Mouse (Mus musculus) embryonic facial prominence, embryonic 11.5 days (tissue): ENCODE measurements around the gene Dennd6b. TPM values are rescaled to one million over a fixed set of nuclear protein-coding genes. Genes with fewer than 3 reads are reported as not detected.
A peak's percentile ranks its signal among the peaks of the same experiment; 100 is the strongest.

ENCODE experiments used
- ATAC-seq: fragments of 200-750 bp; cut with Nextera tagmentation; replicated peaks from 2 replicates; pipeline ENCODE4 v1.8.0; 2017; ENCODE audit warnings: low read depth; ENCODE audit not compliant: insufficient number of reproducible peaks, low FRiP score, low TSS enrichment
- DNase-seq: peaks from one replicate; pipeline ENCODE4 v3.0.0-alpha.2; 2015; ENCODE audit warnings: low spot score
- H3K27ac ChIP-seq: fragments of 300-500 bp; sonication (generic); replicated peaks from 2 replicates; pipeline ENCODE4 v1.5.1; 2014; ENCODE audit warnings: mild to moderate bottlenecking, low read depth, low read length, control low read depth
- H3K27me3 ChIP-seq: fragments of 300-500 bp; sonication (generic); 2 replicates; pipeline ENCODE4 v1.6.1; 2014; ENCODE audit warnings: mild to moderate bottlenecking, low read length, moderate library complexity, mixed read lengths; ENCODE audit not compliant: control insufficient read depth, insufficient read depth
- H3K36me3 ChIP-seq: fragments of 300-500 bp; sonication (generic); replicated peaks from 2 replicates; pipeline ENCODE4 v1.6.1; 2014; ENCODE audit warnings: low read depth, mild to moderate bottlenecking, low read length, moderate library complexity, mixed read lengths; ENCODE audit not compliant: control insufficient read depth, insufficient read depth
- H3K4me1 ChIP-seq: fragments of 300-500 bp; sonication (generic); 2 replicates; pipeline ENCODE4 v1.6.1; 2014; ENCODE audit warnings: low read length, mixed read lengths; ENCODE audit not compliant: control insufficient read depth, insufficient read depth
- H3K4me2 ChIP-seq: fragments of 300-500 bp; sonication (generic); 2 replicates; pipeline ENCODE4 v1.6.1; 2014; ENCODE audit warnings: low read depth, mild to moderate bottlenecking, control low read depth, low read length, moderate library complexity
- H3K4me3 ChIP-seq: fragments of 300-500 bp; sonication (generic); 2 replicates; pipeline ENCODE4 v1.5.1; 2014; ENCODE audit warnings: low read depth, low read length, control low read depth
- H3K9ac ChIP-seq: fragments of 300-500 bp; sonication (generic); replicated peaks from 2 replicates; pipeline ENCODE4 v1.6.1; 2014; ENCODE audit warnings: mild to moderate bottlenecking, control low read depth, low read length
- H3K9me3 ChIP-seq: fragments of 300-500 bp; sonication (generic); replicated peaks from 2 replicates; pipeline ENCODE4 v1.6.1; 2016; ENCODE audit warnings: mild to moderate bottlenecking, low read length, inconsistent platforms, mixed read lengths; ENCODE audit not compliant: control insufficient read depth
- WGBS: fragments of 180-500 bp; shearing (Covaris S2); extraction: QIAGEN DNeasy Blood & Tissue Kit; methylation state at CpG from one replicate; pipeline ENCODE4 v1.1.7; 2014; 5-methylcytosine and 5-hydroxymethylcytosine counted together
- polyA plus RNA-seq: library from polyadenylated mRNA; unstranded; fragments of >200 nt; fragmentation: Nextera tagmentation; extraction: Ambion mirVana; gene quantifications from 2 replicates; pipeline ENCODE4 v1.2.1, GENCODE M21; 2014

Gene Dennd6b
- polyA plus RNA-seq, 1 experiment from 2014 or later, result 14.9 TPM

- H3K4me1 ChIP-seq, result no peaks in the 10 kb centered on the region
- peak overlapping the region; percentile 70 for H3K4me2 ChIP-seq
- H3K36me3 ChIP-seq, result no peaks in the 10 kb centered on the region
- ATAC-seq (peak; percentile 35), DNase-seq (peak; percentile 78)
- no peaks in the 10 kb centered on the region for H3K9me3 ChIP-seq
- no peaks in the 10 kb centered on the region for H3K27me3 ChIP-seq
- peak overlapping the region; percentile 76 for H3K4me3 ChIP-seq
- H3K9ac ChIP-seq, result peak overlapping the region; percentile 97
- 20% methylated on average over 6 of the region's 6 CpGs for WGBS
- peak overlapping the region; percentile 97 for H3K27ac ChIP-seq
These were observed 1.0 kb downstream of the Dennd6b start for GRCm38 (mm10) chr15:89195261-89195681.

DNA sequence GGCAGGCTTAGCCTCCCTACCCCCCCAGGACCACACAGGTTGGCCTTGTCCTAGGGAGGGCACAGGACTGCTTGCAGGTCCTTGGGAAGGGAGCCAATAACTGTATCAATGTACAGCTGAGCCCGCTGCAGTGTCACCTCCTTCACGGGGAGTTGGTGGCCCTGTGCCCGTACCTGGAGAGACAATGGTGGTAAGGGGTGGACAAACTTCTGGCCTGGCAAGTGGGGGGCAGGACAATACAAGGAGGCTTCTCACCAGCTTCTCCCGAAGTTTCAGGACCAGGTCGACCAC is 11.4 kb downstream of the Dennd6b start:
- no peaks in the 10 kb centered on the region for H3K4me1 ChIP-seq
- no peak overlapping the region for H3K27ac ChIP-seq
- no peaks in the 10 kb centered on the region for H3K9me3 ChIP-seq
- DNase-seq, result no peak
- H3K4me3 ChIP-seq, result no peak overlapping the region
- ATAC-seq, result no peak
- H3K4me2 ChIP-seq, result no peak overlapping the region
- no peaks in the 10 kb centered on the region for H3K27me3 ChIP-seq
- WGBS, result 86% methylated on average over 5 of the region's 5 CpGs
- H3K9ac ChIP-seq, result no peak overlapping the region
- no peaks in the 10 kb centered on the region; the same call in 1 of the 2 replicates for H3K36me3 ChIP-seq

DNA sequence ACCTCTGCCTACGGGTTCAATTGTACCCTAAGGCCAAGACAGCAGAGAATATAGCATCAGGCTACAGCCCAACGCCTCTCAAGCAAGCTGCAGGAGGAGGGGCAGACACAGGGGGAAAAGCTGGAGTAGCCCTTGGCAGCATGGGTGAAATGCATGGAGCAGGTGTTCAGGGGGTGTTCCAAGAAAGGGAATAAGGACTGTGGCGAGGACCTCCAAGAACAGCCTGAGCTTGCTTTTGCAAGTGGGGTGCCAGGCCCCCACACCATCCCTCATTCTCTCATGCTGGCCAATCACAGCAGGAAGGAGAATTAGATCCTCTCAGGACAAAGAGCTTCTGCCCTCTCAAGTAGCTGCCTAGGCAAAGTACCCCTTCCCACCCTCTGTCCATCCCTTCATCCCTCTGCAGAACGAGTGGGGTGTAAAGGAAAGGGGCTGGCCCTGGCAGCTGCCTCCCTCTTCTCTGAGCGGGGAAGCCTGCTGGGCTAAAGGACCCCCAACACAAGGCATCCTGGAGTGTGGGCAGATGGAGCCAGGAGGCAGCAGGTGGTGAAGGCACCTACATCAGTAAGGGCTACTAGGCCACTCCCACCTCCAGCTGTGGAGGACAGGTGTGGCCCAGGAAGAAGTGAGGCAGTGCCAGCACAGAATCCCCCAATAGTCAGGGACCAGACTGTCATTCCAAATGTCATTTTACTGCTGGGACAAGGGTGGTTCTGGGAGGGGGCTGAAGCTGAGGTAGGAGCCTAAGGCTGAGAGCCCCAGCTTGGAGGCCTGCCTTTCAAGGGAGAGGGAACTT is 12.0 kb downstream of the Dennd6b start:
- Histone ChIP-seq H3K27me3 (no peaks in the 10 kb centered on the region), H3K4me3 (no peak overlapping the region), H3K4me2 (no peak overlapping the region), H3K9ac (no peak overlapping the region), H3K4me1 (no peaks in the 10 kb centered on the region), H3K9me3 (no peaks in the 10 kb centered on the region), H3K27ac (no peak overlapping the region), H3K36me3 (no peaks in the 10 kb centered on the region; the same call in 1 of the 2 replicates)
- DNase-seq (no peak), ATAC-seq (no peak)
- 50% methylated on average over 5 of the region's 5 CpGs for WGBS

- Histone ChIP-seq H3K27me3 (no peaks in the 10 kb centered on the region), H3K4me2 (no peak overlapping the region), H3K27ac (no peak overlapping the region), H3K4me3 (no peak overlapping the region), H3K4me1 (peaks cover 7% of the 10 kb centered on the region), H3K9ac (no peak overlapping the region), H3K9me3 (no peaks in the 10 kb centered on the region), H3K36me3 (no peaks in the 10 kb centered on the region; the same call in 1 of the 2 replicates)
- 53% methylated on average over 5 of the region's 5 CpGs for WGBS
- ATAC-seq (no peak), DNase-seq (no peak)
These were observed 13.5 kb downstream of the Dennd6b start for GRCm38 (mm10) chr15:89182842-89183241.

- H3K27ac ChIP-seq, result no peak overlapping the region
These were observed 14.0 kb downstream of the Dennd6b start for GRCm38 (mm10) chr15:89182328-89182741.

GRCm38 (mm10) chr15:89181561-89182270 is 14.6 kb downstream of the Dennd6b start:
- no peak overlapping the region for H3K4me3 ChIP-seq
- no peaks in the 10 kb centered on the region; the same call in 1 of the 2 replicates for H3K36me3 ChIP-seq
- H3K4me2 ChIP-seq, result no peak overlapping the region; the same call in 1 of the 2 replicates
- no peaks in the 10 kb centered on the region for H3K27me3 ChIP-seq
- WGBS, result 68% methylated on average over 10 of the region's 10 CpGs
- H3K27ac ChIP-seq, result no peak overlapping the region
- no peak for DNase-seq
- H3K9me3 ChIP-seq, result no peaks in the 10 kb centered on the region
- H3K4me1 ChIP-seq, result peaks cover 13% of the 10 kb centered on the region
- ATAC-seq, result no peak
- no peak overlapping the region for H3K9ac ChIP-seq

More at GRCm38 (mm10) chr15:89182328-89182741, 14.0 kb downstream of the Dennd6b start:
- no peak for ATAC-seq
- Histone ChIP-seq H3K9me3 (no peaks in the 10 kb centered on the region), H3K4me1 (peaks cover 7% of the 10 kb centered on the region), H3K36me3 (no peaks in the 10 kb centered on the region; the same call in 1 of the 2 replicates), H3K4me3 (no peak overlapping the region), H3K9ac (no peak overlapping the region), H3K4me2 (no peak overlapping the region), H3K27me3 (no peaks in the 10 kb centered on the region)
- peak; percentile 47 for DNase-seq
- 27% methylated on average over 6 of the region's 6 CpGs for WGBS

GRCm38 (mm10) chr15:89180571-89181229 is 15.6 kb downstream of the Dennd6b start, which contains the start of gene Plxnb2:
Plxnb2 (minus strand) TSS chr15:89180788.
- peak within 1 kb of the TSS; percentile 83 for H3K9ac ChIP-seq
- peak within 1 kb of the TSS; percentile 86 for H3K27ac ChIP-seq
- no peaks in the 10 kb centered on the region for H3K27me3 ChIP-seq
- peaks cover 15% of the 10 kb centered on the region for H3K4me1 ChIP-seq
- H3K4me2 ChIP-seq, result peak within 1 kb of the TSS; percentile 83
- ATAC-seq (peak; percentile 87), DNase-seq (peak; percentile 93)
- no peaks in the 10 kb centered on the region; the same call in 1 of the 2 replicates for H3K36me3 ChIP-seq
- H3K9me3 ChIP-seq, result no peaks in the 10 kb centered on the region
- H3K4me3 ChIP-seq, result peak within 1 kb of the TSS; percentile 73
- under 1% methylated on average over 47 of the region's 72 CpGs for WGBS
